Mouse (Mus musculus): ENCODE results near the gene Cnot11. TPM values are rescaled to one million over a fixed set of nuclear protein-coding genes. Genes with fewer than 3 reads are reported as not detected.
"Not testable (repeated sequence)": the region's sequence is repeated elsewhere in the genome, so short reads cannot be mapped to it uniquely, and the experiment has no call there.

Gene Cnot11
- total RNA-seq, 2 experiments from 2014 or later: 22.8 to 26.4 TPM

GRCm38 (mm10) chr1:39585416-39585815, 50.6 kb downstream of the Cnot11 start:
- no peak overlapping the region for H3K27ac ChIP-seq
- no peak overlapping the region for H3K4me3 ChIP-seq
- no peak for DNase-seq (ENCODE audit: extremely low spot score in 1 of 2, low spot score in 2 of 2)
- no peak for TF ChIP-seq CTCF (IDR thresholded peaks at IDR 0.05)
- intact Hi-C loops (cut with DNase I): no loop called here

- DNase-seq (ENCODE audit: extremely low spot score in 1 of 2, low spot score in 2 of 2): no peak
- intact Hi-C loops (cut with DNase I): loop anchor here (10.0 kb wide), 1 partner anchor 285 kb away; no protein-coding TSS in a partner anchor
- Histone ChIP-seq H3K27ac (no peak overlapping the region), H3K4me3 (no peak overlapping the region)
- TF ChIP-seq CTCF (IDR thresholded peaks at IDR 0.05): no peak
Measured at GRCm38 (mm10) chr1:39590193-39590592, 55.4 kb downstream of the Cnot11 start.

- not testable (repeated sequence) for DNase-seq (ENCODE audit: extremely low spot score in 1 of 2, low spot score in 2 of 2); H3K4me3 ChIP-seq; H3K27ac ChIP-seq
- intact Hi-C loops (cut with DNase I): loop anchor here (10.0 kb wide), 1 partner anchor 283 kb away; no protein-coding TSS in a partner anchor
Measured at GRCm38 (mm10) chr1:39591557-39591956, 56.8 kb downstream of the Cnot11 start.

- no peak overlapping the region for H3K4me3 ChIP-seq
- DNase-seq (ENCODE audit: extremely low spot score in 1 of 2, low spot score in 2 of 2): no peak
- no peak overlapping the region for H3K27ac ChIP-seq
- no peak for TF ChIP-seq CTCF (IDR thresholded peaks at IDR 0.05)
- intact Hi-C loops (cut with DNase I): loop anchor here (10.0 kb wide), 1 partner anchor 283 kb away; no protein-coding TSS in a partner anchor
Measured at GRCm38 (mm10) chr1:39592090-39592489, 57.3 kb downstream of the Cnot11 start.

GRCm38 (mm10) chr1:39593836-39594235, 59.0 kb downstream of the Cnot11 start:
- Histone ChIP-seq H3K27ac (no peak overlapping the region), H3K4me3 (no peak overlapping the region)
- intact Hi-C loops (cut with DNase I): loop anchor here (10.0 kb wide), 1 partner anchor 281 kb away; no protein-coding TSS in a partner anchor
- TF ChIP-seq CTCF (IDR thresholded peaks at IDR 0.05): no peak
- no peak for DNase-seq (ENCODE audit: extremely low spot score in 1 of 2, low spot score in 2 of 2)

Other genes starting within 250 kb of the Cnot11 start
- gene Rpl31, start 167.2 kb upstream of the Cnot11 start, total RNA-seq (2021): 100 to 1,000 TPM; 457 to 494 TPM
- gene Tbc1d8, start 56.2 kb upstream of the Cnot11 start, total RNA-seq (2021): 10 to 100 TPM; 18.3 to 20.2 TPM
- 10 to 100 TPM; 30.8 to 30.9 TPM for gene Rnf149, start 42.4 kb downstream of the Cnot11 start, total RNA-seq (2021)
- 10 to 100 TPM; 81.1 to 90.6 TPM for gene Creg2, start 116.5 kb downstream of the Cnot11 start, total RNA-seq (2021)
- under 1 TPM in 1 of 2 experiments, not detected in 1; 0.34 TPM for gene Rfx8, start 186.0 kb downstream of the Cnot11 start, total RNA-seq (2021)

All from left cerebral cortex, adult 2 months (tissue).